Mouse (Mus musculus): ENCODE measurements around the gene Rap1a. TPM values are rescaled to one million over a fixed set of nuclear protein-coding genes. Genes with fewer than 3 reads are reported as not detected.
A peak's percentile ranks its signal among the peaks of the same experiment; 100 is the strongest.

Gene Rap1a
- total and polyA plus RNA-seq, 2 experiments from 2014 or later: 36.4 to 70.5 TPM

GRCm38 (mm10) chr3:105726037-105726436, 75.1 kb downstream of the Rap1a start:
- 2% methylated on average over 1 of the region's 1 CpGs for WGBS
- no peaks in the 10 kb centered on the region for H3K9me3 ChIP-seq (ENCODE audit: low read length)
- no peak overlapping the region for H3K27ac ChIP-seq (ENCODE audit: low read depth, low read length)
- H3K4me3 ChIP-seq (ENCODE audit: low read depth, low read length): no peak overlapping the region
- no peak overlapping the region for H3K9ac ChIP-seq
- H3K36me3 ChIP-seq (ENCODE audit: insufficient read depth): peaks cover 5% of the 10 kb centered on the region; the same call in 1 of the 2 replicates
- no peak overlapping the region for H3K4me2 ChIP-seq (ENCODE audit: low read depth)
- TF ChIP-seq CTCF (IDR thresholded peaks at IDR 0.05; ENCODE audit: low read depth): peak; percentile 84
- ATAC-seq (peak; percentile 32; the same call in 1 of the 2 replicates), DNase-seq (peak; percentile 79)
- no peaks in the 10 kb centered on the region for H3K27me3 ChIP-seq (ENCODE audit: insufficient read depth, low read length)
- H3K4me1 ChIP-seq (ENCODE audit: insufficient read depth): no peaks in the 10 kb centered on the region

- H3K27ac ChIP-seq (ENCODE audit: low read depth, low read length): no peak overlapping the region
- DNase-seq (no peak), ATAC-seq (no peak)
- WGBS: 88% methylated on average over 3 of the region's 3 CpGs
- no peaks in the 10 kb centered on the region for H3K9me3 ChIP-seq (ENCODE audit: low read length)
- no peak for TF ChIP-seq CTCF (IDR thresholded peaks at IDR 0.05; ENCODE audit: low read depth)
- no peaks in the 10 kb centered on the region for H3K36me3 ChIP-seq (ENCODE audit: insufficient read depth)
- no peak overlapping the region for H3K4me3 ChIP-seq (ENCODE audit: low read depth, low read length)
- no peak overlapping the region for H3K4me2 ChIP-seq (ENCODE audit: low read depth)
- no peaks in the 10 kb centered on the region for H3K27me3 ChIP-seq (ENCODE audit: insufficient read depth, low read length)
- H3K9ac ChIP-seq: no peak overlapping the region
- H3K4me1 ChIP-seq (ENCODE audit: insufficient read depth): no peaks in the 10 kb centered on the region
Measured at GRCm38 (mm10) chr3:105722510-105722909, 78.6 kb downstream of the Rap1a start.

- Histone ChIP-seq H3K9ac (no peak overlapping the region), H3K9me3 (ENCODE audit: low read length) (no peaks in the 10 kb centered on the region), H3K27ac (ENCODE audit: low read depth, low read length) (no peak overlapping the region), H3K36me3 (ENCODE audit: insufficient read depth) (no peaks in the 10 kb centered on the region), H3K4me3 (ENCODE audit: low read depth, low read length) (no peak overlapping the region), H3K4me1 (ENCODE audit: insufficient read depth) (no peaks in the 10 kb centered on the region), H3K27me3 (ENCODE audit: insufficient read depth, low read length) (no peaks in the 10 kb centered on the region), H3K4me2 (ENCODE audit: low read depth) (no peak overlapping the region)
- 82% methylated on average over 2 of the region's 2 CpGs for WGBS
- no peak for ATAC-seq
- no peak for DNase-seq
- TF ChIP-seq CTCF (IDR thresholded peaks at IDR 0.05; ENCODE audit: low read depth): no peak
Measured at GRCm38 (mm10) chr3:105721681-105722201, 79.4 kb downstream of the Rap1a start.

GRCm38 (mm10) chr3:105720514-105720913, 80.6 kb downstream of the Rap1a start:
- Histone ChIP-seq H3K4me2 (ENCODE audit: low read depth) (no peak overlapping the region), H3K9ac (no peak overlapping the region), H3K4me1 (ENCODE audit: insufficient read depth) (no peaks in the 10 kb centered on the region), H3K9me3 (ENCODE audit: low read length) (no peaks in the 10 kb centered on the region), H3K27me3 (ENCODE audit: insufficient read depth, low read length) (no peaks in the 10 kb centered on the region), H3K36me3 (ENCODE audit: insufficient read depth) (no peaks in the 10 kb centered on the region), H3K4me3 (ENCODE audit: low read depth, low read length) (no peak overlapping the region), H3K27ac (ENCODE audit: low read depth, low read length) (no peak overlapping the region)
- DNase-seq (no peak), ATAC-seq (no peak)
- 77% methylated on average over 4 of the region's 4 CpGs for WGBS
- TF ChIP-seq CTCF (IDR thresholded peaks at IDR 0.05; ENCODE audit: low read depth): no peak

GRCm38 (mm10) chr3:105719979-105720378, 81.2 kb downstream of the Rap1a start:
- no peaks in the 10 kb centered on the region for H3K9me3 ChIP-seq (ENCODE audit: low read length)
- ATAC-seq (no peak), DNase-seq (no peak)
- H3K4me1 ChIP-seq (ENCODE audit: insufficient read depth): no peaks in the 10 kb centered on the region
- H3K27me3 ChIP-seq (ENCODE audit: insufficient read depth, low read length): no peaks in the 10 kb centered on the region
- H3K36me3 ChIP-seq (ENCODE audit: insufficient read depth): no peaks in the 10 kb centered on the region
- TF ChIP-seq CTCF (IDR thresholded peaks at IDR 0.05; ENCODE audit: low read depth): no peak
- no peak overlapping the region for H3K4me2 ChIP-seq (ENCODE audit: low read depth)
- no peak overlapping the region for H3K4me3 ChIP-seq (ENCODE audit: low read depth, low read length)
- H3K9ac ChIP-seq: no peak overlapping the region
- no peak overlapping the region for H3K27ac ChIP-seq (ENCODE audit: low read depth, low read length)
- WGBS: 76% methylated on average over 4 of the region's 4 CpGs

- Histone ChIP-seq H3K27ac (ENCODE audit: low read depth, low read length) (no peak overlapping the region), H3K9me3 (ENCODE audit: low read length) (no peaks in the 10 kb centered on the region), H3K36me3 (ENCODE audit: insufficient read depth) (no peaks in the 10 kb centered on the region), H3K9ac (no peak overlapping the region), H3K4me2 (ENCODE audit: low read depth) (no peak overlapping the region), H3K27me3 (ENCODE audit: insufficient read depth, low read length) (no peaks in the 10 kb centered on the region), H3K4me1 (ENCODE audit: insufficient read depth) (no peaks in the 10 kb centered on the region), H3K4me3 (ENCODE audit: low read depth, low read length) (no peak overlapping the region)
- DNase-seq (no peak), ATAC-seq (no peak)
- 71% methylated on average over 4 of the region's 4 CpGs for WGBS
- no peak for TF ChIP-seq CTCF (IDR thresholded peaks at IDR 0.05; ENCODE audit: low read depth)
Measured at GRCm38 (mm10) chr3:105718746-105719145, 82.4 kb downstream of the Rap1a start.

- WGBS: 61% methylated on average over 11 of the region's 11 CpGs
- H3K9ac ChIP-seq: no peak overlapping the region
- H3K4me2 ChIP-seq (ENCODE audit: low read depth): no peak overlapping the region
- no peaks in the 10 kb centered on the region for H3K9me3 ChIP-seq (ENCODE audit: low read length)
- H3K4me3 ChIP-seq (ENCODE audit: low read depth, low read length): no peak overlapping the region
- TF ChIP-seq CTCF (IDR thresholded peaks at IDR 0.05; ENCODE audit: low read depth): no peak
- H3K27ac ChIP-seq (ENCODE audit: low read depth, low read length): no peak overlapping the region
- no peaks in the 10 kb centered on the region for H3K4me1 ChIP-seq (ENCODE audit: insufficient read depth)
- ATAC-seq (peak; percentile 45), DNase-seq (no peak)
- no peaks in the 10 kb centered on the region for H3K36me3 ChIP-seq (ENCODE audit: insufficient read depth)
- no peaks in the 10 kb centered on the region for H3K27me3 ChIP-seq (ENCODE audit: insufficient read depth, low read length)
Measured at GRCm38 (mm10) chr3:105717856-105718555, 83.1 kb downstream of the Rap1a start.
